Mouse (Mus musculus) yolk sac, embryonic 10.5 days (tissue): ENCODE data around the gene Tex19.2.
"Not testable (repeated sequence)": the region's sequence is repeated elsewhere in the genome, so short reads cannot be mapped to it uniquely, and the experiment has no call there.

Experiments
- DNase-seq: peaks from one replicate; pipeline ENCODE4 v3.0.0-alpha.2; 2017; ENCODE audit warnings: low spot score

Tex19.2 gene

DNA sequence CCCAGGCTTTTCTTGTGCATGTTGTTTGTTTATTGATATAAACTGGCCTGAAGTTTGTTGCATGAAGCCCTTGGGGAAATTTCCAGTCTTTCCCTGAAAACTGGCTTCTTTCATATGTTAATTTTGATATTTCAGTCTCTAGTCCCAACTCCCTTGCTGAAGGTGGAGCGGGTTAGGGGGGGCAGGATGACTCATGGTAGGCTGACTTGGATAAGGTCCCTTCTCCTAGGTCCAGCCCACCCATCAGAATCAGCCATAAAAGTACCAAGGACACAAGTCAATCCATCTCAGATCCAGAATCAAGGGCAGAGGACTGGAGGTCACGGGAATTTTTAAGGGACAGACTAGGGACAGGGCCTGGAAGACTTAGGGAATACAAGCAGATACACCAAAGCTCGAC lies 7.4 kb downstream of the Tex19.2 start:
- no peak for DNase-seq

DNA sequence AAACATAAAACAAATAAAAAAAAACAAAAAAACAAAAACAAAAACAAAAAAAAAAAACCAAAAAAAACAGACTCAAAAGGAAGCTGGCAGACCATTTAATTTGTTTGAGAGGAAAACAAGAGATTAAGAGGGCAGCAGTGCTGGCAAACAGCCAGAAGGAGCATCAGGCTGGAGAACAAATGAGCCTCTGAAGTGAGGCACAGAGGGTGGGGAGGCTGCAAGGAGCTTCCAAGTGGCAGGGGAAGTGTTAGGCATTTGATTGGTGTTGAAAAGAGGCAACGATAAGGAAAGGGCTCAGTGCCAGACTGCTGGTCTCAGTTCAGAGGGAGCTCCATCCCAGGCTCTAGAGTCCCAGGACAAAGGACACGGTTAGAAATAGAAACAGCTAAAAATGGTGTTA lies 8.5 kb downstream of the Tex19.2 start:
- DNase-seq: no peak

DNA sequence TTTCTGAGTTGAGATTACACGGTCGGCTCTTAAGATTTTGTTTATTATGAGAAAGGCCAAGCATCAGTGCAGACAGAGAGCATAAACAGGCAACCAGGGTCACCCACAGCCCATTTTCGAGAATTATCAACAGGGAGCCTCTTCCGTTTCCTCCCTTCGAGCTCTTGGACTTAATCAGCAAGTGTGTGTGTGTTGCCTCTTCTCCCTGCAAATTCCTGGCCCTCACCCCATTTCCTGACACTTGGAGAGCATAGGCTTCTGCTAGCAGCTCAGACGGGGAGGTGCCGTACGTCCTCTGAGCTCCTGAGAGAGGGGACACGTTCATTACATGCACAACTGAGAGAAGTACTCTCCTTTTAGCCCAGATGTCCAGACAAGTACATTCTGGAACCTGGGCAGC lies 10.4 kb downstream of the Tex19.2 start:
- DNase-seq: no peak

DNA sequence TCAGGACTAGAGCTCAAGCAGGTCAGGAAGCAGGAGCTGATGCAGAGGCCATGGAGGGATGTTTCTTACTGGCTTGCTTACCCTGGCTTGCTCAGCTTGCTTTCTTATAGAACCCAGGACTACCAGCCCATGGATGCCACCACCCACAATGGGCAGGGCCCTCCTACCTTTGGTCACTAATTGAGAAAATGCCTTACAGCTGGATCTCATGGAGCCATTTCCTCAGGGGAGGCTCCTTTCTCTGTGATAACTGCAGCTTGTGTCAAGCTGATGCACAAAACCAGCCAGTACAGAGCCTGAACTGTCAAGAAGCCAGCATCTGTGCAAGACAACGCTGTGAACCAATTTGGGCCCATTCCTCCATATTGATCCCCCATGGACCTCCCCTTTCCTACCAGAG lies 11.2 kb downstream of the Tex19.2 start:
- DNase-seq: not testable (repeated sequence)

DNA sequence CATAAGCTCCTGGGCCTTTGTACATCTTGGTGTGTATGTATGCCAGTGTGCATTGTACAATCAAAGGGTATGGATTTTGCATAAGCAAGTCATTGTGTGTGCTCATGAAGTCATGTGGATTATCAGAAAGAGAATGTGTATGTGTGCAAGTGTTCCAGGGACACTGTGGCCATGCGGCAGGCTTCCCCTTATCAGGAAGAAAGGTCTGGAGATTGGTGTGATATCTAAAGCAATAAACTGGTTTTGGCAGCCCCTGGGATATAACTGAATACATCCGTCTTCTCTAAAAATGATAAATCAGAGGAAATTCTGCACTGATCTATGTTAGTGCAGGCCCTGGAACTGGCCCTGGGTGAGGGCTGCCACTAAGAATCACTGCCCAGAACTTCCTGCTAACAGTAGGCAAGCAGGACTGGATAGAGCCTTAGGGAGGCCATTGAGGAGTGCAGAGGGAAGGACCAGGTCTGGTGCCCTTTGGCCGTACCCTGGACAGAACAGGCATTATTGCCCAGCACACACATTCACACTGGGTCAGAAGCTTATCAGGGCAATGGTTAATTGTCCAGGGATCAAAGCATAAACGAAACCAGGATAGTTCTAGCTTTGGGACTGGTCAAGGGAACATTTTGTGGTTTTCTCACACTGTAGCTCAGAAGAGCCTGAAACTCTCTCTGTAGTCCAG lies 17.2 kb downstream of the Tex19.2 start:
- no peak for DNase-seq

DNA sequence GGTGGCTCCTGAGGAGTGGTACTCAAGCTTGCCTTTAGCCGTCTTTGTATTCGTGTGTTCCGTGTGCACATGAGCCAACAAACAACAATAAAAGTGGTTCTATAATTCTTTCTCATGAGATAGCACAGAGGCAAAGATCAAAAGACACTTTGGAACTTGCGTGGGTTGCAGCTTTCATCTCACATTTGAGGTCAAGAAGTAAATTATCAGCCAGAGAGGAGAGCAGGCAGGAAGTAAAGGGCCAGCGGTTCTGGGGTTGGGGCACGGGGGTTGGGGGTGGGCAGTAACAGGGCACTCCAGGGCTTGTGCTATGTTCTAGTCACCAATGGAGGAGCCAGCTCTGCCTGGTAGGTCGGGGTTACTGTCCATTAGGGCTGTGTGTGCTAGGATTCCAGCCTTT lies 17.8 kb downstream of the Tex19.2 start:
- no peak for DNase-seq

DNA sequence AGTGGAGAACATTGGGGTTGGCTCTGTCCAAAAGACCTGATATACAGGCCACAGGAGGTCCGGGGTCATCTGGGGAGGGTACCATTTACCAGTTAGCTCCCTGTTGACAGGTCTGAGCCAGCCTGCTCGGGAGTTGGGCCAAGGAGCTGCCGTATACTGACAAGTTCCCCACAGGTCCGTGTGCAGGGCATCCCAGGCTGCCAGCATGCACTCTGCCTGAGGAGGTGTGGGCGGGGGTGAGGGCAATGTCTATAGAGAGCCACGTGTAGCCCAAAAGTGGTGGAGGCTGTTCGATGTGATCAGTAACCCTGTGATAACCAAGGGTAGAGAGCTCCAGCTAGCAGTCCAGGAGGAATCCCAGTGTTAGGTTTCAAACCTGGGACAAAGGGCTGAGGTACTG lies 18.7 kb downstream of the Tex19.2 start:
- DNase-seq: no peak

DNA sequence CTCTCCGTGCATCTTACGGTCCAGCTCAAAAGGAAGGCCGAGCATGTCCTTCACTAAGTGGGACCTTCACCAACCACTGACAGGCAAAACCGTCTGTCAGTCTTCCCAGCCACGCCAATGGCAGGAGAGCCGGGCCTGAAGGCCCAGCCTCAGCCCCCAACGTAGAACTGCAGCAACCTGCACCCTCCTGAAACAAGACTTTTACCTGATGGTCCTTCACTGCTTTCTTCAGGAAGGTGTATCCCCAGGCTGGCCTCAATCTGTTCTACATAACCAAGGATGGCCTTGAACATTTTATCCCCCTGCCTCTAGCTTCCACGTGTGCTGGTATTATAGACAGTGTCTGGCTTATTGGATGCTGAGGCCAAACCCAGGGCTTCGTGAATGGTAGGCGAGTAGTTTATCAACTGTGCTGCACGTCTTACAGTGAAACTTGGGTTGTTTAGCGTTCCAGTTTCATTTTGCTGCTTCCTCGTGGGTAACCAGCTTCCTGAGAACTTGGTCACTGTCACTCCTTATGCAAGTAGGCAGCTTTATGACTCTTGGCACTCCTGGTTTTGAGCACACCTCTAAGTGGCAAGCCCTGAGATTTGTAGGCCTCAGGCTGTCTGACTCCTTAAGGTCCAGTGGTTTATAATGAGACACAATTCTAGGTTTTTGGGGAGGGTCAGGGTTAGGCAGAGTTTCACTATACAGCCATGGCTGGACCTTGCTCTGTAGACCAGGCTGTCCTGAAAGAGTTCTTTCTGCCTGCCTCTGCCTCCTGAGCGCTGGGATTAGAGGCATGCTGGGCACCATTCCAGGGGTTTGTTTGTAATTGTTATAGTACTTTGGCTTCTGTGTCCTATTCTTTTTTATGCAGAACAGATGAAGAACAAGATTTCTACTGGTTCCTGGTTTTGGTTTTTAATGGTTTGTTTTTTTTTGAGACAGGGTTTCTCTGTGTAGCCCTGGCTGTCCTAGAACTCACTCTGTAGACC lies 25.6 kb downstream of the Tex19.2 start:
- DNase-seq: no peak

DNA sequence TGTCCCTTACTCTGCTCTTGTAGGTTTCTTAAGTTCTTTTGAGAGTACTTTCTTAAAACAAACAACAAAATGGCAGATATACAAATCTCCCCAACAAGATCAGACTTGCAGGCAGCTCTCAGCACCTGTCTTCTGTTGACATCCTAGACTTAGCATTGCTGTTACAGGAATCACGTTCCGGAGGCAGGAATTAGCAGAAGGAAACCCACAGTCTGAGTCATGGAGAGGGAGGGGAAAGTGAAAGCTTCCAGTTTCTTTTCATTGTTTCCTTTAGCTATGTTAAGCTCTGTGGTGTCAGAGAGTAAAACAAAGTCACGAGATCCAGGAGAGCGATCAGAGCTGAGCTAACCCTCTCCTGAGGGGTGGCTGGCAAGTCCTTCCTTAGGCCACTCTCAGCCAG lies 27.5 kb downstream of the Tex19.2 start:
- DNase-seq: no peak

DNA sequence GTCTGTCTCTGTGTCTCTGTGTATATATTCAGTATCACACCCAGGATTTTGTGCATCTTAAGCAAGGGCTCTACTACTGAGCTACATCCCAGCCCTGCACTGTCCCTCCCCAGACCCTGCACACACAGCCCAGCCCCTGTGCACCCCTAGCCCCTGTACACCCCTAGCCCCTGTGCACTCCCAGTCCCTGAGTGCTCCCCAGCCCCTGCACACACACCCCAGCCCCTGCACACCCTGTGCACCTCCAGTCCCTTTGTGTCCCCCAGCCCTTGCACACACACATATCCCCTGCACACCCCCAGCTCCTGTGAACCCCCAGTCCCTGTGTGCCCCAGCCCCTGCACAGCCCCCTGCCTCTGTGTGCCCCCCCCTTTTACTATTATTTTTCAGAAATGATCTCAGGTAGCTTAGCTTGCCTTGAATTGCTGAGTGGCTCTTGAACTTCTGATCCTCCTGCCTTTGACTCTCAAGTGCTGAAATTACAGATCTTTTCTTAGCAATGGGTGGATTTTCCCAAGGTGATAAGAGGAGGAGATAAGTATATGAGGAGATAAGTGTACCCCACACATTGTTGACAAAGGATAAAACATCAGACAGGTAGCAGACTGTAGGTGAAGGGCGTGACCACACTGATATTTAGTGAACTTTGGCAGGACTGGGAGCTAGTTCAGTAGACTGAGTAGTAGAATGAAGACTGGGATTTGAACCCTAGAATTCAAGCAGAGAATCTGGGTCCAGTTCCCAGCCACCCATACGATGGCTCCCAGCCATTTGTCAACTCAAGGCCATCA lies 28.5 kb downstream of the Tex19.2 start:
- DNase-seq: no peak

DNA sequence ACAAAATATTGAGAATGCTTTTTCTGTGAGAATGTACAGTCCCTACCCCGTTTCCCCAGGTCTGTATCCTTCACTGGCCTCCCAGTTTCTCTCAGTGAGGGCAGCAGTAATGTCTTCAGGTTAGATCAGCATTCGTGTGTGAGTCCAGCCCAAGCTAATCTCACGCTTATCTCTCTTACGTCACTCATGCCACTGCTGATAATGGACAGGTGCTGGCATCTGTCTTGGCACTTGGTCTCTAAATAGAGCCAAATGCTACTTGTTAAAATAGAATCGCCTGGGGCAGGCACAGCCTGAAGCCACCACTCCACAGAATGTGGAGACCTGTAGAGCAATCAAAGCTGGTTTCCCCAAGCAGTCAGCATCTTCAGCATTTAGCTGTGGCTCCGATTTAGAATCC lies 29.5 kb downstream of the Tex19.2 start:
- no peak for DNase-seq

DNA sequence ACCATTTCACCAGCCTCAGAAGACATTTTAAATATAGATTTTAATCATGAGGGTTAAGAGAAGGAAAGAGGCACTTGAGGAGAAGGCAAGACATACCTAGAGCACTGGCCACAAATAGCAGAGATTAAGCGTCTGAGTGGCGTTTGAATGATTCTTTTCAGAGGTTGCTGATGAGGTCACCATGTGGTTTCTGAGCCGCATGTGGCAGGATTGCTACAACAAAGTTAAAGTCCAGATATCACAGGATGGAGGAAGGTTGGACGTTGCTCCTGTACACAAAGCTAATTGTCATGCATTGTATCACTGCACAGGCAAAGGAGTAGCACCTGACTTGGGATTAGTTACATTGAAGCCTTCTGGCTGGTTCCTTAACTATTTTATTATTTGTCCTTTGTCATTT lies 32.2 kb downstream of the Tex19.2 start:
- peak; percentile 63 for DNase-seq

DNA sequence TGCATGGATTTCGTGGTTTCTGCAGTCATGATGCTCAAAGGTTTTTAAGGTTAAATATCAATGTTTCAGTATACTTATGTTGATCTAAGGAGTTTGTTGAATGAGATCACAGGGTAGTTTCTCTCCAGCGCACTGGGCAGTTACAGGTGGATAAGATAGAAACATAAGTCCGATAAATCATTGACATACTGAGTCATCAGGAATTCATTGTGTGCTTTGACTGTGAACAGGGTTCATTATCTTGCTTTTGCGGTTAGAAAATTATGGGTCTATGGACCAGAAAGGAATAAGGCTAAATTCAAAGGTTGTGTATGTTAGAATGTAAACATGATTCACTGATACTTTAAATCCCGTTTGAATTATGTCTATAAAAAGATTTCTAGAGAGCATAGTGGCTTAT lies 33.3 kb downstream of the Tex19.2 start:
- DNase-seq: peak; percentile 44

DNA sequence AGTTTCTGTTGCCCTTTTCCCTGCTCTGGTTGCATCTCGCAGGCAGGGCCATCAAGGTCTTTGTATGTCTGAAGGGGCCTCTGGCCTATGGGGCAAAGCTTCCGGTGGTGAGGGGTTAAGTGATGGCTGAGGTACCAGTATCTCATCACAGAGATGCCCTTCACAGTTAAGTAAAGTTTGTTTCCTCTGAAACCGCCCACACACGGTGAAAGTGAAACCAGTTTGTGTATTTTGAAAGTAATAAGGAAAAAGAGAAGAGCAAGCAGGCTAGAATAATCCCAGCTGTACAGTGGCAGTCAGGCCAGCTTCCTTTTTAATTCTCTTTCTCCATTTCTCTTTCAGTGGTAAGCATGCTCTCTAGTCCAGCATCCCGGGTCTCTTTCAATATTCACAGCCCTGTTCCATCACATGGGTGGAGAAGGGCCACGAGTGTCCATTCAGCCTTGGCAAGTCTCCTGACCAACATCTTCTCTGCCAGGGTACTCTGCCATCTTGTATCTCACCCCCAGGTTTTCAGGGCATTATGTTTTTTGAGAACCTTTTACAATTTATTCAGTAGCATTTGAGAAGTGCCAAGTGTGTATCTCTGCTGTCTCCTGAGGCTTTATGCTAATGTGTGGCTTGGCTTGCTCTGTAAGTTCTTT lies 35.5 kb downstream of the Tex19.2 start:
- DNase-seq: no peak

DNA sequence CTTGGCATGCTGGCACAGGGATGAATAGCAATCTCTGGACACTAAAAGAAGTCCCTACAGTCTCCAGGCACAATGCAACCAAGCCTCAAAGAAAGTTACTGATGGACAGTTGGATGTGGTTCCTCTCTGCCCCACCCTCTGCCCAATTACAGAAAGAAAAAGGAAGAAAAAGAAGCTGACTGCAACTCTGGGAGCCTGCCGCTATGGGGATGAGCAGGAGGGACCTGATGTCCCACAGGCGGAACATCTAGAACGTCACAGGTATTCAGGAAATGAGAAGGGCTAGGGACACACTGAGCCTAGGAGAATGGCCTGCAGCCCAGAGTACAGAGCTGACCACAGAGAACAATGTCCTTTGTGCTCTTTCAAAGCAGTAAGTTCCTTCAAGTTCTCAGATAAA lies 36.2 kb downstream of the Tex19.2 start:
- no peak for DNase-seq

DNA sequence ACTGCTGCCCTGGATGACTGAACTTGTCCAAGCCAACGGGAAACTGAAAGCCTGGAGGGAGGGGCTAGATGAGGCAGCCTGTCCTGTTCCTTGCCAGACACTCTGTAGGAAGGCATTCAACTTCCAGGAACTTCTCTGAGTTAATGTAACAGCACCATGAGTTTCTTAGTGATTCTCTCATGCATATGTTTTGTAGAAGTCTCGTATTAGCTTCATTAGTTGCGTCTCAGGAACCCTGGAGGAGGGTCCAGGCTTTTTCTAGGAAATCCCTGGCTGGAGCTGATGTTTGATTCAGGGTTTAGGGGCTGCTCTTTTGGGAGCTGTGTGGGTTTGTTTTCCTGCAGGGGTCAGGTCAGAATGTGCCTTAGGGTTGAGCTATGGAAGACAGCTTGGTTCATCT lies 37.4 kb downstream of the Tex19.2 start, which contains the start of gene Sectm1a:
Sectm1a (minus strand) TSS at position 101 of the 400 bp plus-strand sequence.
- no peak for DNase-seq

DNA sequence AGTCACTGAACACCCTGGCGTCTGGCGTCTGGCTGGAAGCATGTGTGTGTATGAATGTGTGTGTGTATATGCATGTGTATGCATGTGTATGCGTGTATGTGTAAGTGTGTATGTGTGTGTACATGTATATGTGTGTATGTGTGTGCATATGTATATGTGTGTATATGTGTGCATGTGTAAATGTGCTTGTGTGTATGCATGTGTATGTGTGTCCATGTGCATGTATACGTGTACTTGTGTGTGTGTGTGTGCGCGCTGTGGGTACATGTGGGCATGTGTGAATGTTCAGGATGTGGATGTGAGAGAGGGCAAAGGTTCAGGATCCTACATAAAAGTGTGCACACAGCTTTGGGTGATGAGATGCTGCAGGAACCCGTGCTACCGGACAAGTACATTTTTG lies 38.1 kb downstream of the Tex19.2 start:
- DNase-seq: no peak

DNA sequence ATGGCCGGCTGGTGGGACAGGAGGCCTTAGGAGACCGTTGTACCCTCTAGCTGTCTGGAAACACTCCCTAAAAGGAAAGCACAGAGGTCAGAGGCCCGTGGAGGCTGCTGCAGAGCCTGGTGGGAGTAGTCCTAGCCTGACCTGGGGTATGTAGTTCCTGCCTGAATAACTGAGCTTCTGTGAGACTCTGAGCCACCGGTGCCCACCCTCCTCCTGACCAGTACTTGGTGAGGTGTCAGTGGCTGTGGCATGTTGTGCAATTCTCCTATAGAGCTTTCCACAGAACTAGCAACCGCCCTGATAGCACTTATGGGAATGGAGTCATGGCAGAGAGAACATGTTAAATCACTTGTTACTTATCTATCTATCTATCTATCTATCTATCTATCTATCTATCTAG lies 42.8 kb downstream of the Tex19.2 start:
- DNase-seq: no peak

DNA sequence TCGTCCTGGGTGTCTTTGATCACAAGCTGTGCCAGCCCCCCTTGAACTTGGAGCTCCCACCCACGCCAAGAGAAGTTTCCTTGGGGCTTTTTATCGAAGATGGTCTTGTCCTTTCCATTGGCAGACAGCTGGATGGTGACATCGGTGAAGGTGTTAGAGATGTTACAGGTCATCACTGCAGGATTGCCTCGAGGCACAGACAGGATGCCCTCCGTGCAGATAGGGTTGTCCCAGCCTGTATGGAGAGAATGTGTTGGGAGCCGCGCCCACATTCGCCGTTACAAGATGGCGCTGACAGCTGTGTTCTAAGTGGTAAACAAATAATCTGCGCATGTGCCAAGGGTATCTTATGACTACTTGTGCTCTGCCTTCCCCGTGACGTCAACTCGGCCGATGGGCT lies 48.8 kb downstream of the Tex19.2 start:
- DNase-seq: not testable (repeated sequence)

DNA sequence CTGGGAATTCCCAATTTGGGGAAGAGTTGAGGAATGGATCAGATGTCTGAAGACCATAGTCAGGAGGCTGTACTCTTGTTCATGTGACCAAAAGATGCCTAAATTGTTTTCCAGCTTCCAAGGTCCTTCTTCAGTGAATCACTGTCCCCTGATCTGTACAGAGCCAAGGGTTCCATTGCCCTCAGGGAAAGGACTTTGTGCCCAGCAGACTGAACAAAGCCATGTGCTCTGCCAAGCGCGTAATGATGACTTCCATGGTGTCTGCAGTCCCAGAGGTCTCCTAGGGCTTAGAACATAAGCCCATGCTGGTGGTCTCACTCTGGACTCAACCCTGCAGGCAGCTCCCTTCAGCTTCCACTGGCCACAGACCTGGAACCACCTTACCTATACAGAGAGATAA lies 50.6 kb downstream of the Tex19.2 start:
- DNase-seq: no peak
